Mouse (Mus musculus): ENCODE measurements at regions not wholly inside any gene's neighbourhood (a gene's known extent, or its start where the extent isn't known, plus 50 kb on each side); places are given as distances from the start of the nearest gene placed in this dataset.

- no peak for TF ChIP-seq GATA1 (IDR thresholded peaks at IDR 0.05; ENCODE audit: borderline replicate concordance, low read length)
- no peak for TF ChIP-seq FLI1 (IDR thresholded peaks at IDR 0.05; ENCODE audit: low read length)
Measured at GRCm38 (mm10) chr10:17260615-17261014, 462.4 kb upstream of the Cited2 start.

Data from megakaryocyte, embryonic 14.5 days (primary cell).